Mouse (Mus musculus): Measurements from ENCODE around the gene Sufu. TPM values are rescaled to one million over a fixed set of nuclear protein-coding genes. Genes with fewer than 3 reads are reported as not detected.
A peak's percentile ranks its signal among the peaks of the same experiment; 100 is the strongest.

Gene Sufu
- total RNA-seq, 2 experiments from 2014 or later = 5.0 to 5.4 TPM

DNA sequence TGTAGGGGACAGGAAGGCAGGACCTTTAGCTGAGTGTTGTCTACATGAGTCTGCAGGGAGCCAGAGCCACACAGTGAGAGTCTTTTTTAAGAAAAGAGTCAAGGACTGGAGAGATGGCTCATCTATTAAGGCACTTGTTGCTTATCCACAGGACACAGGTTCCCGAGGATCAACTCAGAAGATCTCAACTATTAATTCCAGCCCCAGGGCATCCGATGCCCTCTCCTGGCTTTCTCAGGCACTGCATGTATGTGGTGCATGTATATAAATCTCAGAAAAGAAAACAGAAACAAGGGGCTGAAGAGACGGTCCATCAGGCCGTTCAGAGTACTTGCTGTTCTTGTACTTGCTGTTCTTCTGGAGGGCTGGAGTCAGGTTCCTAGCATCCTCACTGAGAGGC, 4.7 kb upstream of the Sufu start:
- DNase-seq (ENCODE audit: low spot score) = peak; percentile 26

DNA sequence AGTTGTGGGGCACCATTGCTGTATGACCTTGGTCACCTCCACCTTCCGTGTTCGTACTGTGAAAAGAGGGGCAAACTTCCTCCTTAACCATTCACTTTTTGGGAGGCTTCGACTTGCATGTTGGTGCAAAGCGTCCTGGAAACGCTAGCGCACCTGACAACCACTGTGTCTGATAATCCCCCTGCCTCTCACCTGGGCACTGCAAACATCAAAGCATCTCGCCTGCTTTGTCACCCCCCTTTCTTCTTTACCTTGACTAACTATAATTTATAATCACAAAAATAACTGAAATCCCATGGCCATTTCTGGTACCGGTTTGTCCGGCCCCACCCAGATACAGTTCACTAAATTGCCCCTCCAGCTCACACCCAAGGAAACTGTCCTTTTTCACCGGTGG, 2.0 kb upstream of the Sufu start:
- DNase-seq (ENCODE audit: low spot score) = no peak

DNA sequence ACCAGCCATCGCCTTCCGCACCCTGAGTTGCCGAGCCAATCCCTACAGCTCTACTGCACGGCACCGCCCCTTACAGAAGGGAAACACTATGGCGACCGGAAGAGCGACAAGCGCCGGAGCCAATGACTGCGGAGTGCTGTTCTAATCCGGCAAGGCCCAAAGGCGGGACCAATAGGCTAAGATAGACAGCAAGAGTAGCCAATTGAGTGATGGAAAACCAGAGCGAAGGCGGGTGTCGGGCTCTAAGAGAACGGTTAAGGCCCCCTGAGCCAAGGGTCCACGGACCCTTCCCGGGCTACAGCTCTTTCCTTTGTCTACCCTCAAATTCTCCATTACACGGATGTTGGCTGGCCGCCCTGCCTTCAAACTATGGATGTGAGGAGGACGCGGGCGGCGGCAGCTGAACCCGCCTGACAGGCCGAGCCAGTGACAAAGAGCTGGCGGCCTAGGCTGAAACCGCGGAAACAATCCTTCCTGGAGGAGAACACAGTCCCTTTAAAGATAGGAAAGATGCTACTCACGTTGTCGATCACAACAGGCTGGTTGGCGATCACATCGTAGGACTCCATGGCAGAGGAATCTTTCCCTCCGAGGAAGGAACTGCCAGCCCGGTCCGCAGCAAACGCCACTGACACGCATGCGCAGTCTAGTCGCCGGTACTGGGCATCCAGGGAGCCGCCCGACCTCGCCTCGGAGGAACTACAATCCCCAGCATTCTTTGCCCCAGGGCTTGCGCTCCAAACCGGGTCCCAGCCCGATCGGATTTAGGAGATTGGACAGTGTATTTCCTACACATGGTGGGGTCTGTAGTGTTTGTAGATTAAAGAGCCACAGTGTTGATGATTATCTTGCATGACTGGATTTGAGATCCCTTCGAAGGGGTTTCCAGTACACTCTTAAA, 1.3 kb upstream of the Sufu start, which contains the start of gene Actr1a:
TSS of gene Actr1a (minus strand) at position 640 of the 901 bp plus-strand sequence.
- DNase-seq (ENCODE audit: low spot score) = peak; percentile 99

DNA sequence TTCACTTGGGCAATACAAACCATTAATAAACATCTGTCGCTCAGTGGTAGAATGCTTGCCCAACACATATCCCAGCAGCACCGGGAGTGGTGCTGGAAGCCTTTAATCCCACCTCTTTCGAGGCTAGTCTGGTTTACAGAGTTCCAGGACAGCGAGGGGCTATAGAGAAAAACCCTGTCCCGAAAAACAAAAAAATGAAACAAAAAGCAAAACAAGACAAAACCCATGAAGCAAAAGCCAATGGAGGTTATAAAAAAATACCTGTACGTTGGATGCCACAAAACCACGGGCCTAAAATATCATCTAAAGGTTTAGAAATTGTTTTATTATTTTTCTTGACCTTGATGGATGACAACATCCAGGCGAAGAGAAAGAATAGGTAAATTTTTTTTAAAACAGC, 587 bp upstream of the Sufu start:
- no peak for DNase-seq (ENCODE audit: low spot score)

DNA sequence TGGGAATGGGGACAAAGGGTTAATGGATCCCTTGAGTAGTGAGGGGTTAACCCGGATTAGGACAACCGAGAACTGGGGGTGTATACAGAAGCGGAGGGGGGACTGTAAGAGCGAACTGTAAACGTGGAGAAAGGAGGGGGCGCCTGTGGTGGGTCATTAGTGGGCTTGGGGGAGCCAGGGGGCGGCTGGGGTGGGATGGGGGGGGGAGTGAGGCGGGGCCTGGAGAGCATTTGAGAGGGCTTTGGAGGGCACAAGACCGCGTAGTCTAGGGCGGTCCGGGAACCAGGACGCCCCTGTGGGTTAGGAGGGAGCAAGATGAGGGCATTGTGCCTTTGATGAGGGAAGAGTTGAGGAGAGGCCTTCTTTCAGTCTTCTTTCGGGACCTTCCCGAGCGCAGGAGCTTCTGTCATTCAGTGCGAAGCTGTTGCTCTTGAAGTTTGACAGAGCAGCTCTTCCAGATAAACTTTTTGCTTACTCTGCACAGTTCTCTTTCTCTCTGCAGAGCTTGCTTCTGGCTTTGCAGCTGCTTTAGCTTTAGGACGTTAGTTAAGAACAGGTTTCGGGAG, 823 bp downstream of the Sufu start:
- DNase-seq (ENCODE audit: low spot score) = no peak

DNA sequence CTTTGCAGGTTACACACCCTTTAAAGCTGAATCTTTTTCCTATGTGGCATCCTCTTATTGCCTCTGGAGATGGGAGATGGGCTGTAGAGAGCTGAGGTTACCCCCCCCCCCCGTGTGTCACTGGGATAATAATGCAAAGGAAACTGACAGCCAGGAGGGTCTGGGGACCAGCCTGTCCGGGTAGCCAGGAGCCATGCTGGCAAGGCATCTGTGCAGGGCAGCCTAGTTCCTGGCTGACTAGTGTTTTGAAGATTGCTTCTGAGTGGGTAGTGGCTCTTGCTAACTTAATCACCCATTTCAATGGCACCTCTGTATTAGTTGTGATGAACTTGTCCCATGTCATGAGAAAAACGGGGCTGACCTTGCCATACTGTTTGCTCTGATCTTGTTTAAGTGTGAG, 1.7 kb downstream of the Sufu start:
- DNase-seq (ENCODE audit: low spot score) = no peak

DNA sequence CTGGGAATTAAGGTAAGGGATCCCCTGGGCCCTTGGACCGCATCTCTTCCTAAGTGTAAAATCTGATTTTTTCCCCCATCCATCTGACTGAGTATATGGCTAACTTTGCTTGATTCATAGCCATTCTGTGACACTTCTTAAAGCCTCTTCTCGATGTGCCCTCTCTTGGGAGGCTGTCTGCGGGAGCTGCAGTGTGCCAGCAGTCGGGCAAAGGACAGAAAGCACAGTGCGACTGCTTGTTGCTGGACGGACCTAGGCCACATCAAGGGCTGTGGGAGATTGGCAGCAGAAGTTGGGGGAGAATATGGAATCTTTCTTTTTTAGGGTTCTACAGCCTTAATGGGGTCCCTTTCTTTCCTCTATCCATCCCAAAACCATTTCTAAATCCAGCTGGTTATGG, 2.7 kb downstream of the Sufu start:
- DNase-seq (ENCODE audit: low spot score) = no peak

DNA sequence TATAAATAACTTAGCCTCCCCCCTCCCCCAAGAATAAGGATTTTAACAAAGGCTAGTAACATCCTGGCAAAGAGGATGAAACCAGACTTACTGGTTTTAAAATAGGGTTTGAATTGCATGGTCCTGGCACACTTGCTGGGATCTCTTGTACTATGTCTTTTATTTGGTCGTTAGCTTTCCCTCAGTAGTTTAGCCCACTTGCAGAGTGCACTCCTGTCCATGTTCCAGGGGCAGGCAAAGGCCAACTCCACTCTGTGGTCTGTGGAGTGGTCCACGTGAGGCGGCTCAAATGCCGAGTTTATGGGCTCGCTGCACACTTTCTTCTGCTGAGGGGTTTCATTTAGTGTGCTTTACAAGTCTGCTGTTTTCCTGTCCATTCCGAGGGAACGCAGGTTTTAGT, 3.2 kb downstream of the Sufu start:
- no peak for DNase-seq (ENCODE audit: low spot score)

DNA sequence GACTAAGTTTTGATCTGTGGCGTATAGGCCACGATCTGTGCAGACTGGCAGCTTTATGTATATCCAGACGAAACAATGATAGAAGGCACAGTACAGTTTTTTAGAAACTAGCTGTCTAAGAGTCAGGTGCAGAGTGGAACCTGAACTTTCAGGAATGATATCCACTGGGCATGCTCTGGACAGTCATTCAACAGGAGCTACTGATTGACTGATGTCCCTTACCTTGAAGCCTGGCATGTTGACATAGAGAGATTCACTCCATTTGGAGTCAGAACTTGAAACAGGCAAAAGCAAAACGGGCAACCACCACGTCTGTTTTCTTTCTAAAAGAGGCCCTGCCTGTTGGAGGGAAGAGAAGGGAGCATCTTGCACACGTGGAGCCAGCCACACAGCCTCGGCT, 3.9 kb downstream of the Sufu start:
- DNase-seq (ENCODE audit: low spot score) = no peak

DNA sequence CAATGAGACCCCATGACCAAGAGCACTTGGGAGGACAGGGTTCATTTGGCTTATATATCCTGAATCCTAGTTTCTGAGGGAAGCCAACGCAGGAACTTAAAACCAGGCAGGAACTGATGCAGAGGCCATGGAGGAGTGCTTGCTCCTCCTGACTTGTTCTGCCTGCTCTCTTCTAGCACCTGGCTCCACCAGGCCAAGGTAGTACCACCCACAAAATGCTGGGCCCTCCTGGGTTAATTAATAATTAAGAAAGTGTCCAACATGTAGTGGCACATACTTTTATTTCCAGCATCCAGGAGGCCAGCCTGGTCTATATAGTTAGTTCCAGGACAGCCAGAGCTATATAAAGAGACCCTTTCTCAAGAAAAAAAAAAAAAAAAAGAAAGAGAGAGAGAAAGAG, 7.3 kb downstream of the Sufu start:
- DNase-seq (ENCODE audit: low spot score) = no peak

DNA sequence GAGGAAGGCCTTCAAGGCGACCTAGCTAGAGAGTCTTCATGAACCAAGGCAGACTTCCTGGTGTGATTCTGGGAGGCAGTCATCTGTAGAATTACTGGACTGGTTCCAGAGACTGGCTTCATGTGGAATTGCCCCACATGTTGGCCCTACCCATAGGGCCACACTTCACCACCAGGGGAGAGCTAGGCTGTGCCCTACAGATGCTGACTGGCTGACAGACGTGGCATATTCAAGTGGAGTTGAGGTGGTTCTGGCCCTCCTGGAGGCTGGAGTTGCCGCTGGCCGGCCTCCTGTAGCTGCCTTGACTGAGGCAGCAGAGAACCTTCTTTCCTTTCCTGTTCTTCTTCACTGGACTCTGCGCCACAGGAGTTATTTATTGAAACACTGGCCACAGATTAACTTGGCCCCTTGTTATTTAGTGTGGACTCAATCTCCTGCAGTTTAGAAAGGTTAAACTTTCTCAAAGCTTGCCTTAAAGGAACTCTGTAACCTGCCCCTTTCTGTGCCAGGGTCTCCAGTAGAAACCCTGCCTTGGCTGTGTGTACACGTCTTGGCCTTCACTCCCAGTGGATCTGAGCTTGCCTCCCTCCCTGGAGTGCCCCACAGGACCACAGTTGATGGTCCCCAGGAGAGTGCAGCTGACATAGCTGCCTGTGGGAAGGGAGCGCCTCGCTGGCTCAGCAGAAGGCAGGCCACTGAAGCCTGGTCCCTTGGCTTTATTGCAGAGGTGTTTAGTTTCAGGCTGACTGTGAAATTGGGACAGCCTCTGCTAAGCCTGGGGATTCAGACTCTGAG, 10.1 kb downstream of the Sufu start:
- DNase-seq (ENCODE audit: low spot score) = no peak

DNA sequence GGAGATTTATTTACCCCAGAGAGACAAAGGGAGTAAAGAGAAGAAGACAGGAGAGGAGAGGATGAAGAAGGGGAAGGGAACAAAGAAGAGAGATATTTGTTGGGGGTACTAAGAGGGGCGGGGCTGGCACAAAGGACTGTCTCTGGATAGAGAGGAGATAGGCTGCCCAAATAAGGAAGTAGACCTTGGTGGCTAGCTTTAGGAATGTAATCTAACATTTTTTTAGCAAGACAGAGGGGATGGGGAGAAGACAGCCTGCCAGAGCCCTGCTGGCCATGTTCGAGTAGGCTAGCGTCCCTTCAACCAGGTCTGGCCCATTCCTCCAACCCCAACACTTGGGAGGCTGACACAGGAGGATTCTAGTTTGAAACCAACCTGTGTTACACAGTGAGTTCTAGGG, 12.8 kb downstream of the Sufu start:
- DNase-seq (ENCODE audit: low spot score) = no peak

DNA sequence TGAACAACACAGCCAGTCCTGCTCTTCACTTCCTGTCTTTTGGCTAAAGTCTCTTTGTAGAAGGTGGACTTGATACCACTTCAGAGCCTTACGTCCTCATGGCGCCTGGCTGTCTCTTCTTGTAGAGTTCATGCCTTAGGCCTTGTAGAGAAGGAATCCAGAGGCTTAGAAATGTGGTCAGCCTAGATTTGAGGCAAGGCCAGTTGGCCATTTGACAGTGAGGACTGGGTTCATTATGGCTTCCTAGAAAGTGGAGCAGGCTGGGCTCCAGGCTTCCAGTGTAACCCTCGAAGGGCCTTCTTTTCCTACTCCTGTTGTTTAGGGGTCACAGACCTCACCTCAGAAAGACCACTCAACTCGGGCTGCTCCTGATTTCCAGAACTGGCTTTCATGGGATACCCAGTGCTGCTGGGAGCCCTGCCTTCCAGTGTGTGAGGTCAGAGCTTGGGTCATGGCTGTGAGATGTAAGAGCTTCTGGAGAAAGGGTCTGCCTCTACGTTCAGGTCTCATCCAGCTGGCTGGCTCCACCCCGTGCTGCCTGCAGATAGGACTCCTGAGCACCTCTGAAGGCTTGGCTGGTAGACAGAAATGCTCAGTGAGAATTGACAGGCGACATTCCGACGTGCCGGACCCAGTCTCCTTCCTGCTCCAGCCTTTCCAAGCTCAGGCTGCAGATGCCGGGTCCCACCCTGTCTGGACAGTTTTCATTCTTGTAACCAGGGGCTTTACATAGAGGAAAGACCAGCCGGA, 15.5 kb downstream of the Sufu start:
- no peak for DNase-seq (ENCODE audit: low spot score)

DNA sequence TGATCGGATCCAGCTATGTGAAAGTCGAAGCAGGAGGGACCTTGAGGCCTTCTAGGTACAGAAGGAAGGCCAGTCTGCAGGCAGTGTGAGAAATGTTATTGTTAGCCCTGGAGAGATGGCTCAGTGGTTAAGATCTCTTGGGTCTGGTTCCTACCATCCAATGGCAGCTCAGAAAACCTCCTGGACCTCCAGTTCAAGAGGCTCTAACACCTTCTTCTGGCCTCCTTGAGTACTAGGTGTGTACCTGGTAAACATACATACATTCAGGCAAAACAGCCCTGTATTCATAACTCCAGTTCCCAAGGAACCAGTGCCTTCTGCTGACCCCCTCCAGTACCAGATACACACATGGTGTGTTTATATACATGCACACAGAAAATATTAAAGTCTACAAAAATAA, 17.3 kb downstream of the Sufu start:
- DNase-seq (ENCODE audit: low spot score) = no peak

DNA sequence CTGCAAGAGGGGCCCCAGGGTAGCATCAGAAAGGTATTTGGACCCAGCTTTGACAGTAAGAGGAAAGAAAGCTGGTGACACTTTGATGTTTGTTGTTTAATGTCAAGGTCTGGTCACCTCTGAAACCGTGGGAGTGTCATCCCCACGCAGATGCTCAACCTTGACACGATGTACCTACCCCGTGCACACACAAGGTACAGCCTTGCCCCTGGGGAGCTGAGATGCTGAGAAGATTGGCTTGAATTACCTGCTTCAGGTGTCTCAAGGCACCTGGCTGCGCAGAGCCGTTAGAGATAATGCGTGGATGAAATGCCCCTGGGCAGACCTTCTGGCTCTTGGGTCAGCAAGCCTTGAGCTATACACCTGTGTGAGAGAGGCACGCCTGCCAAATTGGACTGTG, 17.8 kb downstream of the Sufu start:
- no peak for DNase-seq (ENCODE audit: low spot score)

DNA sequence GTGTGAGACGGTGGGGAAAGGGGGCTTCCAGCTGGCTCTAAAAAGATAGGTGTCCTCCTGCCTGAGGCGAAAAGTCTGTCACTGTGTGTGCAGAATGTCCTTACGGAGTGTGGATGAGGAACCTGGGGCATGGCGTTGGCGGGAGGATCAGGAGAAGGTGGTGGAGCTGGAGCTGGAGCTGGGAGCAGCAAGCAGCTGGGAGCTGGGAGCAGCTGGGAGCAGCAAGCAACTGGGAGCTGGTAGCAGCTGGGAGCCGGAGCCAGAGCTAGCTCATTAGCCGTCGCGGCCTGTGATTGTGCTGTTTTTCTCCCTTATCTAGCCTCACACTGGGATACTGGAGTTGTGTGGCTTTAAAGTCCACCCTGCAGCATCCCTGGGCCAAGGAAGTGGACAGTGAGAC, 19.6 kb downstream of the Sufu start:
- DNase-seq (ENCODE audit: low spot score) = no peak

DNA sequence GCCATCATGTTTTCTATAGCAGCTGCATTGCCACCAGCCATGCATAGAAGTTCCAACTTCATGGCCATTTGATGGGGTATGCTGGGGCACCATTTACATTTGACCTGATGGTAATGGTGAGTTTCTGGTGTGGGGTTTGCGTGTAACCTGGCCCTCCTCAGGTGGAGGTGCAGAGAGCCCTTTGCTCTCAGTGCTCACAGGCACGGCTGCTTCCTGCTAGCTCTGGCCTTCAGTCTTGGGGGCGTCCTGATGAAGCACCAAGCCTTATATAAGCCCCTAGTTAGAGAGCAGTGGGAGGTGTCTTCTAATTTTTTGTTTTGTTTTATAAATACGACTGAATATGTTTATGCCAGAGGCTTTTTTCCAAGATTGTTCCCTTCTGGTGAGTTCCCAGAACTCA, 21.4 kb downstream of the Sufu start:
- no peak for DNase-seq (ENCODE audit: low spot score)

DNA sequence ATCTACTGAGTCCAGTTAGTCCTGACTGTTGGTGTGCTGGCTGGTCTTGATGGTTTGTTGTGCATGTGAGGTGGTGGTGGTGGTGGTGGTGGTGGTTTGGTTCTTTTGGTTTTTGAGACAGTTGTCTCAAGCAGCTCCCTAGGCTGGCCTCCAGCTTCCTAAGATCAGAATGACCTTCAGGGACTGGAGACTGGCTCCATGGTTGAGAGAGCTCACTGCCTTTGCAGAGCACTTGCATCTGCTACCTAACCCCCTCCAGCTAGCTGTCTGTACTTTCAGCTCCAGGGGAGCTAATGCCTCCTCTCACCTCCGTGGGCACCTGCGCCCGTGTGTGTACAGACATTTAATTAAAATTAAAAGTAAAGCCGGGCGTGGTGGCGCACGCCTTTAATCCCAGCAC, 23.7 kb downstream of the Sufu start:
- no peak for DNase-seq (ENCODE audit: low spot score)

DNA sequence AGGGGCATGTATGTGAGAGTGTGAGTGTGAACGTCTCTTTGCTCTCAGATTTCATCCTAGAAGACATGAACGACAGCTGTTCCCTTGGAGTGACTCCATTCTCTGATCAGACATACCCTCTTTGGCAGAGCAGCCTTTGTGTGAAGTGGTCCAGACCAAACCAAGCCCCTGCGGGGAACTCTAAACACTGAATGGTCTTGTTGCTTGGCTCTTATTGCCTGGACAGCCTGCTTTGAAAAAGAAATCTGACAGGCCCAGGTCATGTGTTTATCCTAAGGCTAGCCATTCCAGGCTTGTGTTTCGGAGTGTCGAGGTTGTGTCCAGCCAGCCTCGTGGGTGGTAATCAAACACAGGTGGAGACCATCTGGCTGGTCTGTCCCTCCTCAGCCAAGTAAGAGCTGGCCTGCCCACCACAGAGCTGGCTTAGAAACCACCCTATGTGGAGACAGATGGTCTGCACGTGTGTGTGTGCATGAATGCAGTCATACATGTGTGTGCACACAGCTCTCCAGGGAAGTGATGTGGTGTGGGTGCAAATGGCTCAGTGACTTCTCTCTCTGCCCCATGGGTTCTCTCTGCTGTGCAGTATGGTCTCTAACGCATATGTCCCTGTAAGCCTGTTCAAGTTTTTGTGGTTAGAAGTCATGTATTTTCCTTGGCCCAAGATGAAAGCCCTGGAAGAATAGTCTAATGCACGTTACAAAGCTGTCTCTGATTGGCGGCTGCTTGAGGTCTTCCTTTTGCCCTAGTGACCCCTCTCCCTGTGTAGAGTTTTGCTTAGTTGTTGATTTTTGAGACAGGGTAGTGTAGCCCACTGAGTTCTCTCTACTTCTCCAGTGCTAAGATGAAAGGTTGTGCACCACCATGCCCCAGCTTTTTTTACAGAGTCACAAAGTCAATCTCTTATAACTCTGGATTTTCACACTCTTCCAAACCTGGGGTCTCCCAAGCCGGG, 26.0 kb downstream of the Sufu start:
- no peak for DNase-seq (ENCODE audit: low spot score)

DNA sequence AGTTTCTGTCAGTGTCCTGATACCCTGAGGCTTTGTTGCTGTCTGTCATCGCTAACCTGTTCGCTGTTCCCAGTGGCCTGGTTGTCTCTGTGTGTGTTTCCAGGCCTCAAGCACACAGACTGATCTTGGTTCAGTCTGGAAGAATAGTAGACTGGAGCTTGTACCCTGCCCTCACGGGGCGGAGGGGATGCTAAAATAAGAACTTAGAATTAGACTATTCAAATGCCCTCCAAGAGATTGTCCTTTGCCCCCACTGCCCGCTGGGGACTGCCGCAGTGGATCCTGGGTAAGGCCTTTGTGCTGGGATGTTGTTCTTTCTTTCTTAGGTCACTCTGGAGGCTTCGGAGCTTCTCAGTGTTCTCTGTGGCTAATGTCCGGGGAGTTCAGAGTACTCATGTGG, 28.6 kb downstream of the Sufu start:
- no peak for DNase-seq (ENCODE audit: low spot score)

DNA sequence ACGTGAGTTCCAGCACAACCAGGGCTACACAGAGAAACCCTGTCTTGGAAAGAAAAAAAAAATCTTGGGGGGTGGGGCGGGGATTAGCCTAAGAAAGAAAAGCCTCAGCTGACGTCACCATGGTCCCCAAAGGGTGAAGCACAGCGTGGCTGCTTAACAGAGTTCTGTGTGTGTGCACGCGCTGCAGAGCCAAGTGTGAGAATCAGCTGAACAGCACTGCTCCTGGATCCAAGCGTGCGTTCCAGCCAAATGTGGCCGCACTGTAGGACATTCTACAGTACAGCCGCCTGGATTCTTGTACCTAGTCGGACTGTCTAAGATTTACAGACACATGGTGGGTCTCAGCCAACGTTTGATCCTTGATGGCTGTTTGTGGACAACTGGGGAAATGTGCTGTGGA, 29.8 kb downstream of the Sufu start:
- no peak for DNase-seq (ENCODE audit: low spot score)
